ENCODE assay signal across 8 mouse cellular contexts in genomic region chr3:103789891-103790345, GRCm38 (mm10). TPM values are rescaled to one million over a fixed set of nuclear protein-coding genes. Genes with fewer than 3 reads are reported as not detected.
DNase-seq lines count a peak whose midpoint lies in the region; ATAC-seq and TF ChIP-seq lines count a peak whose summit lies in the region.

No protein-coding gene starts in this region.

- H3K4me1 ChIP-seq in forebrain, postnatal 0 days (ENCODE audit: insufficient read depth) = peaks cover 9% of the 10 kb centered on the region; the same call in 1 of the 2 replicates
- no peaks in the 10 kb centered on the region for H3K4me1 ChIP-seq in intestine, embryonic 15.5 days (replicated peaks)
- peaks cover 47% of the 10 kb centered on the region for H3K4me1 ChIP-seq in liver, postnatal 0 days (ENCODE audit: insufficient read depth)
- H3K4me1 ChIP-seq in neural tube, embryonic 13.5 days (replicated peaks) = peaks cover 38% of the 10 kb centered on the region

- DNase-seq in thymus, postnatal 0 days (ENCODE audit: low spot score) = peak; percentile 71
- no peak for DNase-seq in thymus, postnatal 14 days
- DNase-seq in brain, embryonic 14.5 days (ENCODE audit: low read depth) = peak; percentile 47
- peak; percentile 16 for DNase-seq in forebrain, postnatal 0 days
- DNase-seq in liver, postnatal 0 days = peak; percentile 58
- no peak for DNase-seq in testis, postnatal 14 days (ENCODE audit: low spot score)

- H3K9me3 ChIP-seq in forebrain, postnatal 0 days (ENCODE audit: low read length) = no peaks in the 10 kb centered on the region
- no peaks in the 10 kb centered on the region for H3K9me3 ChIP-seq in intestine, embryonic 15.5 days
- no peaks in the 10 kb centered on the region for H3K9me3 ChIP-seq in liver, postnatal 0 days (ENCODE audit: low read length)
- H3K9me3 ChIP-seq in neural tube, embryonic 13.5 days = no peaks in the 10 kb centered on the region

- 2% methylated on average over 14 of the region's 14 CpGs for WGBS in forebrain, postnatal 0 days
- under 1% methylated on average over 14 of the region's 14 CpGs for whole genome bisulfite sequencing in intestine, embryonic 15.5 days
- 1% methylated on average over 14 of the region's 14 CpGs for WGBS in liver, postnatal 0 days (ENCODE audit: insufficient replicate concordance)
- 3% methylated on average over 14 of the region's 14 CpGs for WGBS in neural tube, embryonic 13.5 days

- H3K4me3 ChIP-seq in forebrain, postnatal 0 days (ENCODE audit: low read depth, low read length) = peak overlapping the region; percentile 92
- H3K4me3 ChIP-seq in intestine, embryonic 15.5 days (replicated peaks) = peak overlapping the region; percentile 98
- peak overlapping the region; percentile 91 for H3K4me3 ChIP-seq in liver, postnatal 0 days (ENCODE audit: low read depth, low read length)
- H3K4me3 ChIP-seq in neural tube, embryonic 13.5 days = peak overlapping the region; percentile 94

- no peak for ATAC-seq in forebrain, postnatal 0 days
- ATAC-seq in intestine, embryonic 15.5 days = no peak
- peak; percentile 7; the same call in 1 of the 2 replicates for ATAC-seq in liver, postnatal 0 days
- ATAC-seq in neural tube, embryonic 13.5 days (ENCODE audit: low read depth) = no peak

- H3K36me3 ChIP-seq in forebrain, postnatal 0 days (ENCODE audit: insufficient read depth) = no peaks in the 10 kb centered on the region
- no peaks in the 10 kb centered on the region for H3K36me3 ChIP-seq in intestine, embryonic 15.5 days
- no peaks in the 10 kb centered on the region; the same call in 1 of the 2 replicates for H3K36me3 ChIP-seq in liver, postnatal 0 days (replicated peaks; ENCODE audit: insufficient read depth, low read length)
- H3K36me3 ChIP-seq in neural tube, embryonic 13.5 days = no peaks in the 10 kb centered on the region

- H3K4me2 ChIP-seq in forebrain, postnatal 0 days (ENCODE audit: low read depth) = peak overlapping the region; percentile 72
- H3K4me2 ChIP-seq in intestine, embryonic 15.5 days (replicated peaks) = peak overlapping the region; percentile 69
- H3K4me2 ChIP-seq in liver, postnatal 0 days (ENCODE audit: low read depth, low read length) = peak overlapping the region; percentile 71
- H3K4me2 ChIP-seq in neural tube, embryonic 13.5 days = peak overlapping the region; percentile 88

- TF ChIP-seq POLR2A in brain, embryonic 14.5 days (IDR thresholded peaks at IDR 0.05; ENCODE audit: borderline replicate concordance, extremely low read depth, insufficient read depth, insufficient read length, poor library complexity, severe bottlenecking) = no peak

- no peak for TF ChIP-seq EP300 in liver, postnatal 0 days (IDR thresholded peaks at IDR 0.05; ENCODE audit: low read depth)

- peak overlapping the region; percentile 91 for H3K27ac ChIP-seq in forebrain, postnatal 0 days (ENCODE audit: low read depth, low read length)
- peak overlapping the region; percentile 91 for H3K27ac ChIP-seq in intestine, embryonic 15.5 days
- H3K27ac ChIP-seq in liver, postnatal 0 days (ENCODE audit: low read depth) = peak overlapping the region; percentile 97
- H3K27ac ChIP-seq in neural tube, embryonic 13.5 days (replicated peaks) = peak overlapping the region; percentile 95

- no peaks in the 10 kb centered on the region for H3K27me3 ChIP-seq in forebrain, postnatal 0 days (ENCODE audit: insufficient read depth, low read length)
- H3K27me3 ChIP-seq in intestine, embryonic 15.5 days (replicated peaks) = no peaks in the 10 kb centered on the region
- H3K27me3 ChIP-seq in liver, postnatal 0 days (ENCODE audit: insufficient read depth, low read length) = no peaks in the 10 kb centered on the region
- H3K27me3 ChIP-seq in neural tube, embryonic 13.5 days = peaks cover 11% of the 10 kb centered on the region; the same call in 1 of the 2 replicates

- H3K9ac ChIP-seq in forebrain, postnatal 0 days = peak overlapping the region; percentile 88
- H3K9ac ChIP-seq in intestine, embryonic 15.5 days = peak overlapping the region; percentile 97
- peak overlapping the region; percentile 99 for H3K9ac ChIP-seq in liver, postnatal 0 days (replicated peaks)
- H3K9ac ChIP-seq in neural tube, embryonic 13.5 days = peak overlapping the region; percentile 96

- no peak for TF ChIP-seq CTCF in brain, embryonic 14.5 days (IDR thresholded peaks at IDR 0.05; ENCODE audit: borderline replicate concordance, extremely low read depth, insufficient read depth, insufficient read length)
- TF ChIP-seq CTCF in forebrain, postnatal 0 days (IDR thresholded peaks at IDR 0.05; ENCODE audit: low read depth) = no peak
- TF ChIP-seq CTCF in liver, postnatal 0 days (IDR thresholded peaks at IDR 0.05; ENCODE audit: low read depth) = no peak

RNA-seq across cellular contexts. Expression of gene Hipk1, which starts 1.4 kb away (rescaled TPM):
- 19.9 and 24.5 TPM in 2 replicates for polyA plus RNA-seq in thymus, postnatal 0 days (2015; fragmentation: Nextera tagmentation; extraction: Ambion mirVana)
- 28.5 and 45.8 TPM in 2 replicates for polyA plus RNA-seq in brain, embryonic 14.5 days (2012; rRNA removed)
- total RNA-seq in forebrain, postnatal 0 days (2014; rRNA removed) = 36.1 and 47.4 TPM in 2 replicates
- polyA plus RNA-seq in forebrain, postnatal 0 days (2015; fragmentation: Nextera tagmentation; extraction: Ambion mirVana) = 4.2 and 5.6 TPM in 2 replicates
- 8.7 and 9.8 TPM in 2 replicates for polyA plus RNA-seq in intestine, embryonic 15.5 days (2015; fragmentation: Nextera tagmentation; extraction: Ambion mirVana)
- polyA plus RNA-seq in liver, postnatal 0 days (2015; fragmentation: Nextera tagmentation; extraction: Ambion mirVana) = 7.6 and 8.3 TPM in 2 replicates
- 10.6 and 11.7 TPM in 2 replicates for polyA plus RNA-seq in neural tube, embryonic 13.5 days (2015; fragmentation: Nextera tagmentation; extraction: Ambion mirVana)

RNA-seq across cellular contexts. Expression of gene Dclre1b, which starts 19.3 kb away (rescaled TPM):
- polyA plus RNA-seq in thymus, postnatal 0 days (2015; fragmentation: Nextera tagmentation; extraction: Ambion mirVana) = 47.8 and 50.9 TPM in 2 replicates
- 12.5 and 14.4 TPM in 2 replicates for polyA plus RNA-seq in brain, embryonic 14.5 days (2012; rRNA removed)
- total RNA-seq in forebrain, postnatal 0 days (2014; rRNA removed) = 5.2 and 5.3 TPM in 2 replicates
- polyA plus RNA-seq in forebrain, postnatal 0 days (2015; fragmentation: Nextera tagmentation; extraction: Ambion mirVana) = 13.5 and 20.5 TPM in 2 replicates
- 21.5 and 22.1 TPM in 2 replicates for polyA plus RNA-seq in intestine, embryonic 15.5 days (2015; fragmentation: Nextera tagmentation; extraction: Ambion mirVana)
- polyA plus RNA-seq in liver, postnatal 0 days (2015; fragmentation: Nextera tagmentation; extraction: Ambion mirVana) = 19.0 and 22.8 TPM in 2 replicates
- polyA plus RNA-seq in neural tube, embryonic 13.5 days (2015; fragmentation: Nextera tagmentation; extraction: Ambion mirVana) = 17.2 and 24.6 TPM in 2 replicates

RNA-seq across cellular contexts. Expression of gene Ap4b1, which starts 19.4 kb away (rescaled TPM):
- 24.8 and 26.4 TPM in 2 replicates for polyA plus RNA-seq in thymus, postnatal 0 days (2015; fragmentation: Nextera tagmentation; extraction: Ambion mirVana)
- polyA plus RNA-seq in brain, embryonic 14.5 days (2012; rRNA removed) = 20.8 and 25.0 TPM in 2 replicates
- total RNA-seq in forebrain, postnatal 0 days (2014; rRNA removed) = 22.1 and 26.1 TPM in 2 replicates
- polyA plus RNA-seq in forebrain, postnatal 0 days (2015; fragmentation: Nextera tagmentation; extraction: Ambion mirVana) = 14.8 and 17.2 TPM in 2 replicates
- polyA plus RNA-seq in intestine, embryonic 15.5 days (2015; fragmentation: Nextera tagmentation; extraction: Ambion mirVana) = 19.4 and 20.6 TPM in 2 replicates
- 12.5 and 14.1 TPM in 2 replicates for polyA plus RNA-seq in liver, postnatal 0 days (2015; fragmentation: Nextera tagmentation; extraction: Ambion mirVana)
- 23.3 and 23.9 TPM in 2 replicates for polyA plus RNA-seq in neural tube, embryonic 13.5 days (2015; fragmentation: Nextera tagmentation; extraction: Ambion mirVana)

RNA-seq across cellular contexts. Expression of gene Gm43064, which starts 19.5 kb away (rescaled TPM):
- polyA plus RNA-seq in thymus, postnatal 0 days (2015; fragmentation: Nextera tagmentation; extraction: Ambion mirVana) = 0.19 and 0.29 TPM in 2 replicates
- 0.53 and 0.66 TPM in 2 replicates for polyA plus RNA-seq in brain, embryonic 14.5 days (2012; rRNA removed)
- total RNA-seq in forebrain, postnatal 0 days (2014; rRNA removed) = 0.29 and 1.0 TPM in 2 replicates
- polyA plus RNA-seq in forebrain, postnatal 0 days (2015; fragmentation: Nextera tagmentation; extraction: Ambion mirVana) = 0.08 TPM in 2 replicates
- not detected in 2 replicates for polyA plus RNA-seq in intestine, embryonic 15.5 days (2015; fragmentation: Nextera tagmentation; extraction: Ambion mirVana)
- polyA plus RNA-seq in liver, postnatal 0 days (2015; fragmentation: Nextera tagmentation; extraction: Ambion mirVana) = 0.12 TPM in 1 of 2 replicates, not detected in the other
- 0.21 and 0.54 TPM in 2 replicates for polyA plus RNA-seq in neural tube, embryonic 13.5 days (2015; fragmentation: Nextera tagmentation; extraction: Ambion mirVana)

RNA-seq across cellular contexts. Expression of gene Bcl2l15, which starts 42.5 kb away (rescaled TPM):
- 1.1 and 2.4 TPM in 2 replicates for polyA plus RNA-seq in thymus, postnatal 0 days (2015; fragmentation: Nextera tagmentation; extraction: Ambion mirVana)
- 1.4 and 1.6 TPM in 2 replicates for polyA plus RNA-seq in brain, embryonic 14.5 days (2012; rRNA removed)
- total RNA-seq in forebrain, postnatal 0 days (2014; rRNA removed) = not detected in 2 replicates
- not detected in 2 replicates for polyA plus RNA-seq in forebrain, postnatal 0 days (2015; fragmentation: Nextera tagmentation; extraction: Ambion mirVana)
- 4.4 and 9.1 TPM in 2 replicates for polyA plus RNA-seq in intestine, embryonic 15.5 days (2015; fragmentation: Nextera tagmentation; extraction: Ambion mirVana)
- 0.07 and 0.54 TPM in 2 replicates for polyA plus RNA-seq in liver, postnatal 0 days (2015; fragmentation: Nextera tagmentation; extraction: Ambion mirVana)
- polyA plus RNA-seq in neural tube, embryonic 13.5 days (2015; fragmentation: Nextera tagmentation; extraction: Ambion mirVana) = 0.50 and 0.79 TPM in 2 replicates

Comparison
In these comparisons a context has a peak if more than half of its experiments do, and no peak if none do; other contexts are left out.
1. DNase-seq: peak in thymus, postnatal 0 days (single experiment), brain, embryonic 14.5 days (single experiment), forebrain, postnatal 0 days (single experiment) and liver, postnatal 0 days (single experiment); none in thymus, postnatal 14 days (single experiment) and testis, postnatal 14 days (single experiment).
2. Peak in every context shown above with its lines, with median percentiles within 50 percentile points of each other: H3K27ac ChIP-seq, H3K4me2 ChIP-seq, H3K4me3 ChIP-seq and H3K9ac ChIP-seq.